Mouse (Mus musculus) frontal cortex, adult 2 months (tissue): ENCODE results near the gene 1110004F10Rik. TPM values are rescaled to one million over a fixed set of nuclear protein-coding genes. Genes with fewer than 3 reads are reported as not detected.
"Not testable (repeated sequence)": the region's sequence is repeated elsewhere in the genome, so short reads cannot be mapped to it uniquely, and the experiment has no call there.

Experiments used
- DNase-seq, 2 experiments: peaks; one replicate each; pipeline ENCODE4 v3.0.0; 2022; ENCODE audit warnings: low spot score in 1 of 2; ENCODE audit errors: extremely low spot score in 1 of 2
- polyA plus RNA-seq: library from polyadenylated mRNA; depleted of rRNA; stranded (reverse); fragments of >200 nt; gene quantifications from 2 replicates; pipeline ENCODE4 v1.2.3, GENCODE M21; 2012; rRNA removed

The 1110004F10Rik gene
- 153 and 162 TPM in 2 replicates for polyA plus RNA-seq

- no peak for DNase-seq
These were observed at the start of gene 1110004F10Rik for GRCm38 (mm10) chr7:116039196-116039537. Gene 1110004F10Rik (plus strand): TSS chr7:116039397.

- DNase-seq: no peak
These were observed 36.5 kb upstream of the 1110004F10Rik start for GRCm38 (mm10) chr7:116002726-116003125.

GRCm38 (mm10) chr7:116029991-116030390 lies 9.2 kb upstream of the 1110004F10Rik start:
- DNase-seq: no peak

GRCm38 (mm10) chr7:116030597-116031387 lies 8.4 kb upstream of the 1110004F10Rik start:
- peak in 1 of 2 experiments; percentile 13 for DNase-seq

- DNase-seq: no peak
These were observed 7.8 kb upstream of the 1110004F10Rik start for GRCm38 (mm10) chr7:116031388-116031717.

- DNase-seq: peak in 1 of 2 experiments; percentile 23
These were observed 7.2 kb upstream of the 1110004F10Rik start for GRCm38 (mm10) chr7:116031718-116032595.

- peak; percentile 52 to 87 for DNase-seq
These were observed 6.4 kb upstream of the 1110004F10Rik start for GRCm38 (mm10) chr7:116032596-116033307.

- peak in 1 of 2 experiments; percentile 23 for DNase-seq
These were observed 5.6 kb upstream of the 1110004F10Rik start for GRCm38 (mm10) chr7:116033371-116034241.

GRCm38 (mm10) chr7:116034282-116034758 lies 4.9 kb upstream of the 1110004F10Rik start:
- DNase-seq: peak in 1 of 2 experiments; percentile 12

- no peak for DNase-seq
These were observed 3.7 kb upstream of the 1110004F10Rik start for GRCm38 (mm10) chr7:116035504-116035903.

GRCm38 (mm10) chr7:116036591-116037555 lies 2.3 kb upstream of the 1110004F10Rik start:
- DNase-seq: no peak

- no peak for DNase-seq
These were observed 1.2 kb upstream of the 1110004F10Rik start for GRCm38 (mm10) chr7:116038024-116038423.

- peak in 1 of 2 experiments; percentile 11 for DNase-seq
These were observed 686 bp upstream of the 1110004F10Rik start, which contains the start of gene Sox6 for GRCm38 (mm10) chr7:116038511-116038910. Gene Sox6 (minus strand): TSS chr7:116038796.

- DNase-seq: peak; percentile 58 to 90
These were observed 605 bp downstream of the 1110004F10Rik start for GRCm38 (mm10) chr7:116039538-116040466.

GRCm38 (mm10) chr7:116040470-116041019 lies 1.3 kb downstream of the 1110004F10Rik start:
- no peak for DNase-seq

GRCm38 (mm10) chr7:116060739-116061138 lies 21.5 kb downstream of the 1110004F10Rik start:
- no peak for DNase-seq

GRCm38 (mm10) chr7:116084366-116084765 lies 45.2 kb downstream of the 1110004F10Rik start, which contains the start of gene Gm4353:
Gene Gm4353 (minus strand): TSS chr7:116084635.
- not testable (repeated sequence) for DNase-seq
